Mouse (Mus musculus): ENCODE measurements around the gene Ube2e1. TPM values are rescaled to one million over a fixed set of nuclear protein-coding genes. Genes with fewer than 3 reads are reported as not detected.

Gene Ube2e1
- polyA plus RNA-seq, 1 experiment from 2014 or later, result 107 TPM

GRCm38 (mm10) chr14:18233981-18234960 lies 97.4 kb downstream of the Ube2e1 start:
- H3K27ac ChIP-seq, result peak overlapping the region; percentile 87
- no peaks in the 10 kb centered on the region for H3K36me3 ChIP-seq
- peaks cover 18% of the 10 kb centered on the region; the same call in 1 of the 2 replicates for H3K4me1 ChIP-seq
- H3K9me3 ChIP-seq, result no peaks in the 10 kb centered on the region
- 34% methylated on average over 5 of the region's 5 CpGs for WGBS
- no peak for DNase-seq (ENCODE audit: low spot score)
- H3K4me3 ChIP-seq, result peak overlapping the region; percentile 27; the same call in 1 of the 2 replicates
- no peaks in the 10 kb centered on the region for H3K27me3 ChIP-seq (ENCODE audit: insufficient read depth, poor library complexity, severe bottlenecking)

GRCm38 (mm10) chr14:18233076-18233475 lies 98.6 kb downstream of the Ube2e1 start:
- WGBS, result 70% methylated on average over 2 of the region's 2 CpGs
- H3K4me3 ChIP-seq, result no peak overlapping the region
- H3K4me1 ChIP-seq, result peaks cover 18% of the 10 kb centered on the region; the same call in 1 of the 2 replicates
- H3K27me3 ChIP-seq (ENCODE audit: insufficient read depth, poor library complexity, severe bottlenecking), result no peaks in the 10 kb centered on the region
- no peak for DNase-seq (ENCODE audit: low spot score)
- no peaks in the 10 kb centered on the region for H3K36me3 ChIP-seq
- no peaks in the 10 kb centered on the region for H3K9me3 ChIP-seq
- 0 out of 2 replicates have a peak overlapping the region, but pooled peaks have one; percentile 87 for H3K27ac ChIP-seq

Other genes starting within 250 kb of the Ube2e1 start
- 5.4 and 8.8 TPM in 2 replicates for gene Nr1d2, start 92.7 kb downstream of the Ube2e1 start, polyA plus RNA-seq (2016; fragmentation: Nextera tagmentation; extraction: Ambion mirVana)
- 14.8 and 16.7 TPM in 2 replicates for gene Nkiras1, start 60.7 kb downstream of the Ube2e1 start, polyA plus RNA-seq (2016; fragmentation: Nextera tagmentation; extraction: Ambion mirVana)
- gene Rpl15, start 60.5 kb downstream of the Ube2e1 start, polyA plus RNA-seq (2016; fragmentation: Nextera tagmentation; extraction: Ambion mirVana), result 332 and 406 TPM in 2 replicates

Measured in heart, embryonic 10.5 days (tissue).